Mouse (Mus musculus) heart, adult 2 months (tissue): ENCODE measurements at regions not wholly inside any gene's neighbourhood (a gene's known extent, or its start where the extent isn't known, plus 50 kb on each side); places are given as distances from the start of the nearest gene placed in this dataset.

Experiments used
- CTCF ChIP-seq: fragments of 200-600 bp; IDR thresholded peaks from 2 replicates; pipeline ENCODE4 v1.8.1; 2022; ENCODE audit warnings: antibody characterized with exemption, mild to moderate bottlenecking, moderate library complexity
- POLR2A ChIP-seq: fragments of 200-500 bp; IDR thresholded peaks from 2 replicates; pipeline ENCODE4 v1.6.1; 2011; ENCODE audit warnings: mild to moderate bottlenecking, low read depth, low read length, control low read depth; ENCODE audit not compliant: insufficient read depth

GRCm38 (mm10) chr13:80334865-80335655 lies 548.1 kb upstream of the Arrdc3 start:
- TF ChIP-seq CTCF, result no peak
- no peak for TF ChIP-seq POLR2A
